Mouse (Mus musculus): ENCODE measurements around the gene Lrrfip2.

DNA sequence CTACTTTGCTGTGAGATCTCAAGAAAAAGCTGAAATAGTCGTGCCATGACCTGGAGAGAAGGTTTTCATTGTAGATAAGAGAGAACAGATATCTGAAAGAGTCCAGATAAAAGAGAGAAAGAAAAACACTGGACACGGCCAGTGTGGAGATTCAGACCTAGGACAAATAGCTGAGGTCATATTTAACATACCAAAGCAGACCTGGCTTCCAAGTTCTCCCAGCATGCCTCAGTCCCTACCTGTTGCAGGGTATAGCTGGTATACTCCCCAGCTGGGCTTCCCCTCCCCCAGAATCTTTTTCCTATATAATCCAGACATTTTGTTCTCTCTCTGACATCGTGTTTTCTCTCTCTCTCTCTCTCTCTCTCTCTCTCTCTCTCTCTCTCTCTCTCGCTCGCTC lies 29.4 kb upstream of the Lrrfip2 start:
- no peak for TF ChIP-seq CTCF (IDR thresholded peaks at IDR 0.05; ENCODE audit: low read depth)
- TF ChIP-seq EP300 (IDR thresholded peaks at IDR 0.05; ENCODE audit: low read depth) = no peak
